Mouse (Mus musculus): ENCODE results near the gene Capsl. TPM values are rescaled to one million over a fixed set of nuclear protein-coding genes. Genes with fewer than 3 reads are reported as not detected.

The Capsl gene
- total RNA-seq (2012; rRNA removed) (not detected in 2 replicates), polyA plus RNA-seq (2012; ENCODE audit: insufficient read depth in 1 of 2, insufficient read length in 2 of 2, low read depth in 1 of 2, low replicate concordance in 2 of 2, missing spikeins in 1 of 2) (not detected)

DNA sequence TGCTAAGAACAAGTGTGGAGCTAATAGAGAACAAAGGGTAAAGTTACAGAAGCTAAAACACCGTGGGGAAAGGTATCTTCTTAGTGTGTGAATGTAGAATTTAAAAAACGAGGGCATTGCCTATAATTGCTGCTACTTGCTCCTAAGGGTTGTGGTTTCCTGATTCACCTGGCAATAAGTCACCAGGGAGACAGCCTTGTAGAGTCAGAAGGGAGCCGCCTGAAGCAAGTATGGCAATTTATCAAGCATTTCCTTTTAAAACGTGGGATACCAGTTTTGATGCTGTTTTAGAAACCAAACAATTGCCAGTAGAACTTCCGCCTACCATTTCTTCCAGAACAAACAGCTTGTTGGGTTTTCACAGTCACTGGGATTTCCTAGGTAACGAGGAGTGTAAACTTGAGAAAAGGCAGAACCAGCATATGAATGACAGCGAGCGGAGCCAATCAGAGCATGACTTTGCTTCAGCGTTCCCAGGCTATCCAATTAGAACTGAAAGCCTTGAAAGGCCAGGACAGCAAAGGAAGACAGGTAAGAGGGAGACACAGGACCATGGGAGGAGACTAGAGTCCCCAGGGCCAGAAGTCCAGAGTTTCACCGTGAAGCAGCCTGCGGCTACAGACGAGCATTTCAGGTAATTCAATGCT is at the start of gene Capsl:
TSS of gene Capsl (plus strand) at position 495 of the 647 bp plus-strand sequence.
- DNase-seq (ENCODE audit: low read depth, low spot score) = no peak
- Histone ChIP-seq H3K27ac (ENCODE audit: control insufficient read depth, low read depth, low read length) (no peak within 1 kb of the TSS), H3K4me3 (ENCODE audit: control insufficient read depth in 1 of 2, insufficient read depth in 1 of 2, low read depth in 2 of 2, low read length in 2 of 2) (no peak within 1 kb of the TSS), H3K27me3 (ENCODE audit: control insufficient read depth in 1 of 2, insufficient read depth in 2 of 2, low read length in 2 of 2) (no peaks in the 10 kb centered on the region), H3K79me2 (ENCODE audit: control insufficient read depth, insufficient read depth, low read length, poor library complexity) (no peaks in the 10 kb centered on the region), H3K9ac (ENCODE audit: control insufficient read depth, low read depth, low read length, poor library complexity, severe bottlenecking) (no peak within 1 kb of the TSS), H3K4me1 (ENCODE audit: control insufficient read depth in 1 of 2, insufficient read depth in 2 of 2, low read length in 2 of 2) (no peaks in the 10 kb centered on the region), H3K36me3 (ENCODE audit: control insufficient read depth in 1 of 2, insufficient read depth in 2 of 2, low read length in 2 of 2) (no peaks in the 10 kb centered on the region), H3K9me3 (replicated peaks; ENCODE audit: insufficient read depth, low read length) (no peaks in the 10 kb centered on the region)
- TF ChIP-seq ZKSCAN1 (IDR thresholded peaks at IDR 0.05; ENCODE audit: low read depth, low read length) = no peak
- TF ChIP-seq POLR2AphosphoS2 (IDR thresholded peaks at IDR 0.05; ENCODE audit: low read length) = no peak
- no peak for TF ChIP-seq ZNF384 (IDR thresholded peaks at IDR 0.05; ENCODE audit: low read depth, low read length)
- no peak for TF ChIP-seq NELFE (IDR thresholded peaks at IDR 0.05; ENCODE audit: low read depth, low read length)
- no peak for TF ChIP-seq MAFK (IDR thresholded peaks at IDR 0.05; ENCODE audit: borderline replicate concordance, low read depth, low read length)
- no peak for TF ChIP-seq TAL1 (IDR thresholded peaks at IDR 0.05; ENCODE audit: low read length)
- TF ChIP-seq HCFC1 (IDR thresholded peaks at IDR 0.05; ENCODE audit: low read depth, low read length) = no peak
- no peak for TF ChIP-seq ELF1 (IDR thresholded peaks at IDR 0.05; ENCODE audit: low read depth, low read length)
- TF ChIP-seq GABPA (IDR thresholded peaks at IDR 0.05; ENCODE audit: low read depth, low read length) = no peak
- TF ChIP-seq USF1 (IDR thresholded peaks at IDR 0.05; ENCODE audit: low read depth, low read length) = no peak
- TF ChIP-seq RCOR1 (IDR thresholded peaks at IDR 0.05; ENCODE audit: low read depth, low read length) = no peak
- TF ChIP-seq UBTF (IDR thresholded peaks at IDR 0.05; ENCODE audit: borderline replicate concordance, insufficient read depth, low read depth, low read length) = no peak
- TF ChIP-seq ZMIZ1 (IDR thresholded peaks at IDR 0.05; ENCODE audit: low read depth, low read length) = no peak
- no peak for TF ChIP-seq CHD1 (IDR thresholded peaks at IDR 0.05; ENCODE audit: low read depth, low read length)
- no peak for TF ChIP-seq EP300 (IDR thresholded peaks at IDR 0.05; ENCODE audit: low read depth in 1 of 2, low read length in 2 of 2)
- no peak for TF ChIP-seq ZC3H11A (IDR thresholded peaks at IDR 0.05; ENCODE audit: low read depth, low read length)
- TF ChIP-seq MAZ (IDR thresholded peaks at IDR 0.05; ENCODE audit: low read depth, low read length) = no peak
- TF ChIP-seq MYB (IDR thresholded peaks at IDR 0.05; ENCODE audit: low read depth, low read length) = no peak
- TF ChIP-seq POLR2AphosphoS5 (IDR thresholded peaks at IDR 0.05; ENCODE audit: borderline replicate concordance, low read depth, low read length) = no peak

DNA sequence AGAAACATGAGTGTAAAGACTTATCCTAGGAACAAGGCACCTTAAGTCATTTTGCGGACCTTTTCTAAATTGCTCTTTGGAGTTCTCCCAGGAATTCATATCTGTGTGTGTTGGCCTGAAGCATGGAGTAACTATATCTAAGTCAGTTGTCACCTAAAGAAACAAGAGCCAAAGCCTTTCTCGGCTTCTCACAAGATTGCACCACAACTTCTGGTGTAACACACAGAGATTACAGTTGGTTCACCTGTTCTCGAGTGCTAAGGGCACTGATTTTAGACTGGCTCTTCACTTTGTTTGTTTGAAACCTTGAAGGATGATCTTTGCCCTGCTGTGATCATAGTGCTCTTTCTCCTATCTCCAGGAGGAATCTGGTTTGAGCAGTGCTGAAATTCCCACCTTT is 26.4 kb upstream of the Capsl start:
- no peak for DNase-seq (ENCODE audit: low read depth, low spot score)
- Histone ChIP-seq H3K36me3 (ENCODE audit: control insufficient read depth in 1 of 2, insufficient read depth in 2 of 2, low read length in 2 of 2) (no peaks in the 10 kb centered on the region), H3K9ac (ENCODE audit: control insufficient read depth, low read depth, low read length, poor library complexity, severe bottlenecking) (no peak overlapping the region), H3K79me2 (ENCODE audit: control insufficient read depth, insufficient read depth, low read length, poor library complexity) (no peaks in the 10 kb centered on the region), H3K9me3 (replicated peaks; ENCODE audit: insufficient read depth, low read length) (no peaks in the 10 kb centered on the region), H3K4me3 (ENCODE audit: control insufficient read depth in 1 of 2, insufficient read depth in 1 of 2, low read depth in 2 of 2, low read length in 2 of 2) (no peak overlapping the region), H3K27me3 (ENCODE audit: control insufficient read depth in 1 of 2, insufficient read depth in 2 of 2, low read length in 2 of 2) (peaks cover 0 to 4% of the 10 kb centered on the region in 2 experiments; a peak in 3 of 4 replicates), H3K27ac (ENCODE audit: control insufficient read depth, low read depth, low read length) (no peak overlapping the region), H3K4me1 (ENCODE audit: control insufficient read depth in 1 of 2, insufficient read depth in 2 of 2, low read length in 2 of 2) (no peaks in the 10 kb centered on the region)
- TF ChIP-seq POLR2AphosphoS5 (IDR thresholded peaks at IDR 0.05; ENCODE audit: borderline replicate concordance, low read depth, low read length) (no peak), SMC3 (IDR thresholded peaks at IDR 0.05; ENCODE audit: low read depth, low read length) (no peak), TBP (IDR thresholded peaks at IDR 0.05; ENCODE audit: low read depth, low read length) (no peak), ZC3H11A (IDR thresholded peaks at IDR 0.05; ENCODE audit: low read depth, low read length) (no peak), ELF1 (IDR thresholded peaks at IDR 0.05; ENCODE audit: low read depth, low read length) (no peak), TAL1 (IDR thresholded peaks at IDR 0.05; ENCODE audit: low read length) (no peak), USF2 (IDR thresholded peaks at IDR 0.05; ENCODE audit: borderline replicate concordance in 1 of 2, insufficient read depth in 1 of 2, low read depth in 1 of 2, low read length in 2 of 2) (no peak), SIN3A (IDR thresholded peaks at IDR 0.05; ENCODE audit: low read length) (no peak), EP300 (IDR thresholded peaks at IDR 0.05; ENCODE audit: low read depth in 1 of 2, low read length in 2 of 2) (no peak)

Measured in MEL (cell line).